10 mouse cellular contexts compared by ENCODE assay signal in the genomic region with DNA sequence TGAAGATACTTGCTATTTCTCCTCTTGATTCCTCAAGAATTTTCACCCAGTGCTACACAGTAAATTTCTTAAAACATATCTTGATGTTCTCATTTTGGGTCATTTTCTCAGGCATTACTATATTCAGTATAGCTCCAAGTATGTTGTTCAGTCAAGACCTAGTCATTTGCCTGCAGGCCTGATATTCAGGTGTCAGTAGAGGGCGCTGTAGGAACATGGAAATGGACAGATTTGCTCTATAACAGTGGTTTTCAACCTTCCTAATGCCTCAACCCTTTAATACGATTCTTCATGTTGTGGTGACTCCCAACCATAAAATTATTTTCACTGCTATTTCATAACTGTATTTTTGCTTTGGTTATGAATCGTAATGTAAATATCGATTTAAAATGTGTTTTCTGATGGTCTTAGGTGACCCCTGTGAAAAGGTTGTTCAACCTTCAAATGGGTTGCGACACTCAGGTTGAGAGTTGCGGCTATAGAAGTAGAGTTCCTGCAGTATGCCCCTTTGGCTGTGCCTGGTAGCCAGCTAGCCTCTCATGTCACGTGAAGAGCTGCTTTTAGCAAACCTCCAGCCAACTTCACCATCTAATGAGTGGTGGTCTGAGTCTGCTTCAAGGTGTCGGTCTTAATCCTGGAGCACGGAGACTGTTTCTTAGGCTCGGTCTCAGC. TPM values are rescaled to one million over a fixed set of nuclear protein-coding genes. Genes with fewer than 3 reads are reported as not detected.
DNase-seq lines count a peak whose midpoint lies in the region; ATAC-seq and TF ChIP-seq lines count a peak whose summit lies in the region.
"Had no signal": no experiment of that assay in that cellular context is flagged by ENCODE, and none has a peak within 500 bp of the region (broad histone marks: within the 10 kb centered on the region; RNA-seq: fewer than 3 reads in every experiment).

No protein-coding gene starts in this region.

- 56% methylated on average over 10 of the region's 10 CpGs for WGBS in heart, embryonic 10.5 days
- 62% methylated on average over 10 of the region's 10 CpGs for WGBS in midbrain, postnatal 0 days

- no peak overlapping the region for H3K9ac ChIP-seq in midbrain, postnatal 0 days (replicated peaks; ENCODE audit: low read length, poor library complexity, severe bottlenecking)
- H3K9ac ChIP-seq: midbrain, embryonic 12.5 days had no signal

- no peaks in the 10 kb centered on the region for H3K27me3 ChIP-seq in heart, embryonic 10.5 days (ENCODE audit: insufficient read depth, poor library complexity, severe bottlenecking)
- no peaks in the 10 kb centered on the region for H3K27me3 ChIP-seq in midbrain, postnatal 0 days (ENCODE audit: insufficient read depth, low read length)
- H3K27me3 ChIP-seq in testis, adult 2 months (ENCODE audit: control insufficient read depth, insufficient read depth, low read length) = no peaks in the 10 kb centered on the region
- H3K27me3 ChIP-seq: midbrain, embryonic 12.5 days had no signal

- no peak for TF ChIP-seq POLR2A in testis, adult 2 months (IDR thresholded peaks at IDR 0.05; ENCODE audit: control insufficient read depth, low read depth, low read length)

- no peaks in the 10 kb centered on the region for H3K36me3 ChIP-seq in heart, embryonic 10.5 days
- no peaks in the 10 kb centered on the region for H3K36me3 ChIP-seq in midbrain, postnatal 0 days (ENCODE audit: insufficient read depth, low read length)
- H3K36me3 ChIP-seq in testis, adult 2 months (ENCODE audit: control insufficient read depth, insufficient read depth, low read length) = no peaks in the 10 kb centered on the region
- H3K36me3 ChIP-seq: midbrain, embryonic 12.5 days had no signal

- ATAC-seq in midbrain, postnatal 0 days (ENCODE audit: low FRiP score) = peak; percentile 57; the same call in 1 of the 2 replicates

- no peak overlapping the region for H3K4me3 ChIP-seq in heart, embryonic 10.5 days
- no peak overlapping the region for H3K4me3 ChIP-seq in left cerebral cortex, adult 2 months
- H3K4me3 ChIP-seq in midbrain, postnatal 0 days (ENCODE audit: low read depth, low read length) = no peak overlapping the region
- no peak overlapping the region for H3K4me3 ChIP-seq in testis, adult 2 months (ENCODE audit: control insufficient read depth, low read depth, low read length)
- H3K4me3 ChIP-seq: midbrain, embryonic 12.5 days had no signal

- intact Hi-C loops in heart, postnatal 36 days (cut with DNase I) = loop anchor here (1.0 kb wide), 1 partner anchor 424 kb away; no protein-coding TSS in a partner anchor
- intact Hi-C loops in left cerebral cortex, adult 2 months (cut with DNase I) = no loop called here

- peak; percentile 51 for DNase-seq in heart, adult 8-10 months (ENCODE audit: low spot score)
- DNase-seq in heart, embryonic 10.5 days (ENCODE audit: low spot score) = no peak
- peak; percentile 97 for DNase-seq in NIH3T3 (ENCODE audit: low read depth)
- DNase-seq in cerebellum, postnatal 4 days (ENCODE audit: low spot score in 2 of 2) = peak; percentile 57 to 75
- DNase-seq in heart, postnatal 36 days = peak; percentile 51 to 61
- DNase-seq in left cerebral cortex, adult 2 months (ENCODE audit: extremely low spot score in 1 of 2, low spot score in 2 of 2) = peak; percentile 71 to 75
- DNase-seq in midbrain, postnatal 0 days (ENCODE audit: low spot score) = peak; percentile 87

- no peak overlapping the region for H3K4me2 ChIP-seq in midbrain, postnatal 0 days (ENCODE audit: low read depth, low read length, poor library complexity, severe bottlenecking)
- H3K4me2 ChIP-seq: midbrain, embryonic 12.5 days had no signal

- peak; percentile 88 for TF ChIP-seq CTCF in left cerebral cortex, adult 2 months (IDR thresholded peaks at IDR 0.05)
- peak; percentile 91 for TF ChIP-seq CTCF in midbrain, postnatal 0 days (IDR thresholded peaks at IDR 0.05)
- TF ChIP-seq CTCF in testis, adult 2 months (IDR thresholded peaks at IDR 0.05; ENCODE audit: control insufficient read depth, insufficient read depth, insufficient replicate concordance, low read depth, low read length) = peak; percentile 23; the same call in 1 of the 2 replicates

- H3K27ac ChIP-seq in heart, embryonic 10.5 days = no peak overlapping the region
- H3K27ac ChIP-seq in left cerebral cortex, adult 2 months = no peak overlapping the region
- H3K27ac ChIP-seq in midbrain, postnatal 0 days (ENCODE audit: low read depth, low read length) = no peak overlapping the region
- H3K27ac ChIP-seq in testis, adult 2 months (ENCODE audit: control insufficient read depth, insufficient read depth, low read depth, low read length) = no peak overlapping the region
- H3K27ac ChIP-seq: midbrain, embryonic 12.5 days had no signal

- H3K9me3 ChIP-seq in heart, embryonic 10.5 days = no peaks in the 10 kb centered on the region
- H3K9me3 ChIP-seq in midbrain, postnatal 0 days (ENCODE audit: low read length) = no peaks in the 10 kb centered on the region
- H3K9me3 ChIP-seq: midbrain, embryonic 12.5 days had no signal

- no peaks in the 10 kb centered on the region for H3K4me1 ChIP-seq in heart, embryonic 10.5 days
- no peaks in the 10 kb centered on the region for H3K4me1 ChIP-seq in midbrain, postnatal 0 days (ENCODE audit: insufficient read depth, low read length)
- H3K4me1 ChIP-seq in testis, adult 2 months (ENCODE audit: control insufficient read depth, insufficient read depth, low read length) = no peaks in the 10 kb centered on the region
- H3K4me1 ChIP-seq: midbrain, embryonic 12.5 days had no signal

RNA-seq across cellular contexts. Expression of gene Cops7b, which starts 35.9 kb away (rescaled TPM):
- total RNA-seq in heart, adult 8-10 months (2022) = 10 to 100 TPM in 3 of 4 experiments, 1 to 10 TPM in 1; 9.4 to 11.0 (median 10.6) TPM
- 41.3 and 45.9 TPM in 2 replicates for polyA plus RNA-seq in heart, embryonic 10.5 days (2016; fragmentation: Nextera tagmentation; extraction: Ambion mirVana)
- total RNA-seq in heart, postnatal 36 days (2021) = 10 to 100 TPM in 1 of 2 experiments, 1 to 10 TPM in 1; 10.0 to 11.2 TPM
- 10 to 100 TPM; 24.5 TPM for total RNA-seq in left cerebral cortex, adult 2 months (2021)
- 39.0 and 42.1 TPM in 2 replicates for total RNA-seq in midbrain, postnatal 0 days (2014; rRNA removed)
- 53.4 and 56.2 TPM in 2 replicates for polyA plus RNA-seq in midbrain, postnatal 0 days (2015; fragmentation: Nextera tagmentation; extraction: Ambion mirVana)
- polyA plus RNA-seq in testis, adult 2 months (2012; rRNA removed) = 25.1 and 32.2 TPM in 2 replicates

RNA-seq across cellular contexts. Expression of gene Pde6d, which starts 36.2 kb away (rescaled TPM):
- total RNA-seq in heart, adult 8-10 months (2022) = 10 to 100 TPM; 38.9 to 47.2 (median 44.3) TPM
- polyA plus RNA-seq in heart, embryonic 10.5 days (2016; fragmentation: Nextera tagmentation; extraction: Ambion mirVana) = 69.7 and 73.6 TPM in 2 replicates
- 10 to 100 TPM; 41.7 to 44.1 TPM for total RNA-seq in heart, postnatal 36 days (2021)
- total RNA-seq in left cerebral cortex, adult 2 months (2021) = 10 to 100 TPM; 43.7 to 50.3 TPM
- 48.1 and 54.8 TPM in 2 replicates for total RNA-seq in midbrain, postnatal 0 days (2014; rRNA removed)
- polyA plus RNA-seq in midbrain, postnatal 0 days (2015; fragmentation: Nextera tagmentation; extraction: Ambion mirVana) = 116 and 124 TPM in 2 replicates
- polyA plus RNA-seq in testis, adult 2 months (2012; rRNA removed) = 70.0 and 73.7 TPM in 2 replicates

RNA-seq across cellular contexts. Expression of gene Nppc, which starts 51.8 kb away (rescaled TPM):
- total RNA-seq in heart, adult 8-10 months (2022) = under 1 TPM in 3 of 4 experiments, not detected in 1; 0.31 to 0.44 (median 0.44) TPM
- 0.37 and 0.38 TPM in 2 replicates for polyA plus RNA-seq in heart, embryonic 10.5 days (2016; fragmentation: Nextera tagmentation; extraction: Ambion mirVana)
- under 1 TPM in 1 of 2 experiments, not detected in 1; 0.28 TPM for total RNA-seq in heart, postnatal 36 days (2021)
- total RNA-seq in left cerebral cortex, adult 2 months (2021) = 10 to 100 TPM in 1 of 2 experiments, 1 to 10 TPM in 1; 8.6 to 10.5 TPM
- total RNA-seq in midbrain, postnatal 0 days (2014; rRNA removed) = 6.3 and 6.6 TPM in 2 replicates
- polyA plus RNA-seq in midbrain, postnatal 0 days (2015; fragmentation: Nextera tagmentation; extraction: Ambion mirVana) = 4.3 and 6.5 TPM in 2 replicates
- polyA plus RNA-seq in testis, adult 2 months (2012; rRNA removed) = 0.23 and 0.26 TPM in 2 replicates
- total RNA-seq: adrenal gland, postnatal 4 days had no signal

Comparison
In these comparisons a context has a peak if more than half of its experiments do, and no peak if none do; other contexts are left out.
1. CTCF ChIP-seq: peak in every context shown above with its lines; median percentile 91 in midbrain, postnatal 0 days; 88 in left cerebral cortex, adult 2 months; 23 in testis, adult 2 months.